Mouse (Mus musculus) stomach, embryonic 16.5 days (tissue): ENCODE data around the gene Padi1. TPM values are rescaled to one million over a fixed set of nuclear protein-coding genes. Genes with fewer than 3 reads are reported as not detected.

Experiments used
- ATAC-seq: fragments of 200-750 bp; cut with Nextera tagmentation; 2 replicates; pipeline ENCODE4 v1.8.0; 2017; ENCODE audit warnings: moderate number of reproducible peaks, moderate TSS enrichment; ENCODE audit not compliant: insufficient read depth, low FRiP score
- H3K27ac ChIP-seq: fragments of 300-500 bp; sonication (generic); 2 replicates; pipeline ENCODE4 v1.5.1; 2014; ENCODE audit warnings: low read length
- H3K27me3 ChIP-seq: fragments of 300-500 bp; sonication (generic); 2 replicates; pipeline ENCODE4 v1.6.1; 2014; ENCODE audit warnings: low read length, control low read depth, mixed read lengths; ENCODE audit not compliant: control insufficient read depth, insufficient read depth
- H3K36me3 ChIP-seq: fragments of 300-500 bp; sonication (generic); 2 replicates; pipeline ENCODE4 v1.6.1; 2014; ENCODE audit warnings: low read length; ENCODE audit not compliant: control insufficient read depth, insufficient read depth
- H3K4me1 ChIP-seq: fragments of 300-500 bp; sonication (generic); 2 replicates; pipeline ENCODE4 v1.6.1; 2014; ENCODE audit warnings: low read length, control low read depth, mixed read lengths; ENCODE audit not compliant: control insufficient read depth, insufficient read depth
- H3K4me2 ChIP-seq: fragments of 300-500 bp; sonication (generic); 2 replicates; pipeline ENCODE4 v1.6.1; 2014; ENCODE audit warnings: low read depth, low read length, mixed read lengths
- H3K4me3 ChIP-seq: fragments of 300-500 bp; sonication (generic); replicated peaks from 2 replicates; pipeline ENCODE4 v1.5.1; 2014; ENCODE audit warnings: mild to moderate bottlenecking, low read length
- H3K9ac ChIP-seq: fragments of 300-500 bp; sonication (generic); 2 replicates; pipeline ENCODE4 v1.6.1; 2014; ENCODE audit warnings: low read length
- H3K9me3 ChIP-seq: fragments of 300-500 bp; sonication (generic); replicated peaks from 2 replicates; pipeline ENCODE4 v1.6.1; 2016; ENCODE audit warnings: low read length, control low read depth; ENCODE audit not compliant: control insufficient read depth
- WGBS: fragments of 180-500 bp; shearing (Covaris S2); extraction: QIAGEN DNeasy Blood & Tissue Kit; methylation state at CpG from one replicate; pipeline ENCODE4 v1.1.7; 2014; 5-methylcytosine and 5-hydroxymethylcytosine counted together
- polyA plus RNA-seq: library from polyadenylated mRNA; unstranded; fragments of >200 nt; fragmentation: Nextera tagmentation; extraction: Ambion mirVana; gene quantifications from 2 replicates; pipeline ENCODE4 v1.2.1, GENCODE M21; 2015

The Padi1 gene
- polyA plus RNA-seq, 1 experiment from 2014 or later = 0.31 TPM

DNA sequence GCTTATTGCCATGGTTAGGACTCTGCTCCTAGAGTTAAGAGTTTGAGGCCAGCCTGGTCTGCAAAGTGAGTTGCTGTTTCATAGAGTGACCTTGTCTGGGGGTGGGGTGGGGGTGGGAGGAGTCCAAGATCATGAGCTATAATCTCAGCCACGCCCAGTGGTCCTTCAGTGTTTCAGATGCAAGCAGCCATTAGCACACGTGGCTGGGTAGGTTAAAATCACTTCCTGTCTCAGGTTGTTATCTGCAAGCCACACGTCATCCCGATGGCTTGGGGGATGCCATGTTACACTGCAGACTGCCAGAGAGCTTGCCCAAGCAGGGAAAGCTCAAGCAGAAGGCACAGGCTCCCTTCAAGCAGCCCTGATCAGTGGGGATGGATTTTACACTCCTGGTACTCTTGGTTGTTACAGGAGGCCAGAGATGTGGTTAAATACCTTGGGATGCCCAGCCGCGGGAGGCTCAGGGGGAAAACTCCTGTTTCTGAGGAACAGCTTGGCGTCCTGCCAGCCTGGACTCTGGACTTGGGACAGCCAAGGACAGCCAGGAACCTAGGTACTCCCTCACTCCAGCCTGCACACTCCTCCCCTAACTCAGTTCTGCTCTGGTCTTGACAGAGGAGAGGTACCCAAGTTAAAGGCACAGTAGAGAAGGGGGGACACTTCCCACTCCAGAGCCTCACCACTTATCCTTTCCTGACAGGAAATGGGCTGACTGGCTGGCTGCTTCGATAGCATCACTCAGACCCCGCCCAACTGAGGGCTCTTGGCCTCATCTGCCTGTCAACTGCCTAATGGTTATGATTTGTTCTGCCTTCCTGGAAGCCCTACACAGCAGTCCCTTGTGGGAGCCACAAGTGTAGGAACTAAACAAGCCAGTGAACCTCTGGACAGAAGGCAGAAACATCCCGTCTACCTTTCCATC is 29.3 kb downstream of the Padi1 start:
- Histone ChIP-seq H3K4me2 (no peak overlapping the region), H3K4me3 (no peak overlapping the region), H3K9me3 (no peaks in the 10 kb centered on the region), H3K4me1 (no peaks in the 10 kb centered on the region), H3K36me3 (no peaks in the 10 kb centered on the region), H3K27ac (no peak overlapping the region), H3K9ac (no peak overlapping the region), H3K27me3 (no peaks in the 10 kb centered on the region)
- no peak for ATAC-seq
- WGBS = 25% methylated on average over 10 of the region's 10 CpGs

DNA sequence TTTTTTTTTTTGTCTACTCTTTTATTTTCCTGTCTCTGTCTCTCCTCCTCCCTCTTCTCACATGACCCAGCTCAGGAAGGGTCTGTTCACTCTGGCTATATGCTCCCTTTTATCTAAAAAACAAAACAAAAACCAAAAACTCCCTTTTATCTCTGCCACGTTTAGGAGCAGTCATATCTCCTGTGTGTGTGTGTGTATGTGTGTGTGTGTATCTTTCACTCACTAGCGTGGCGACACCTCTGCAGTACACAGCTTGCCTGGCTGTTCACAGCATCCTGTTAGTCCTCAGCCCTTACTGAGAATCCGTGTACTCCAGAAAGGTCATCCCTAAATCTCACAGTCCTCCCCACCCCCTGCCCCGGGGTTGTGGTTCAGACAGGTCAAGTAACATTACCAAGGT is 30.1 kb downstream of the Padi1 start:
- no peak overlapping the region for H3K27ac ChIP-seq
- no peak overlapping the region for H3K4me3 ChIP-seq
- no peak overlapping the region for H3K9ac ChIP-seq
- H3K27me3 ChIP-seq = no peaks in the 10 kb centered on the region
- H3K4me1 ChIP-seq = no peaks in the 10 kb centered on the region
- no peaks in the 10 kb centered on the region for H3K9me3 ChIP-seq
- ATAC-seq = no peak
- H3K36me3 ChIP-seq = no peaks in the 10 kb centered on the region
- H3K4me2 ChIP-seq = no peak overlapping the region
- 64% methylated on average over 5 of the region's 5 CpGs for WGBS

DNA sequence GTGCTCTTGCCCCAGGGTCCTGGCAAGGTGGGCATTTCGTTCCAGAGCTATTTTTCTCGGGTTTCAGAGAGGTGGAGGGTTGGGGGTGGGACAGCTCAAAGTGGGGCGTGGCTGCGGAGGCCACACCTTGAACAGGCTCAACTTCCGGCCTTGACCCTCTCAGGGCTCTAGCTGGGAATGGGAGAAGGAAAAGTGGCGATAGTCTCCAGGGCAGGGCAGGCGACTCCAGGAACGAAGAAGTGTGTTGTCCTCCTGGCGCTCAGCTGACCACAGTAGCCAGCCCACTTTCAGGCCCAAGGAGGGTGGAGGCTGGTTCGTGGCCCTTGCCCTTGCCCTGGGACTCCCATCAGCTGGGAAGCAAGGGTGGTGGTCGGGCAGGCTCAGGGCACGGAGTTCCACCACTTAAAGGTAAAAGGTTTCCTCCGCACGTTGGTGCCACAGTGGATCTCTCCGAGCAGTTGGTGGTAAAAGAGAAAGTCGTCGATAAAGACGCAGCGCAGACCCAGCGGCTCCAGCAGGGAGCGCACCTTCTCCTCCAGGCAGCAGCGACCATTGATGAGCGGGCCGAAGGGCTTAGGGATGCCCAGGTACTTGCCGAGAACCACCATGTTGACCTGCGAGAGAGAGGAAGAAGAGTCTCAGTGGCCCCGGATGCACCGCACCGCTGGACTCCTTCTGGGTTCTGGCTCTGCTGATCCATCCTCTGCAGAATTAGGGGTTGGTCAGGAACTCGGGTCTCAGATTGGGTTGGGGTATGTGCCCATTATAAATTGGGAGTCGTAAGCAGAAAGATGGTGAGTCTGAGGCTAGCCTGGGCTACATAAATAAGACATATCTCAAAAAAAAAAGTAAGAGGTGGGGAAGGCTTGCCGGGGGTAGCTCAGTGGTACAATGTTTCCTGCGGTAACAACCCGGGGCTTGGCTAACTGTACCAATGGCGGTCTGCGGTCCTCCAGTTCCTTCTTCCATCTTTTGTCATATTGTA is 31.0 kb downstream of the Padi1 start:
- Histone ChIP-seq H3K36me3 (no peaks in the 10 kb centered on the region), H3K4me3 (peak overlapping the region; percentile 50), H3K4me2 (peak overlapping the region; percentile 72), H3K9ac (peak overlapping the region; percentile 71), H3K4me1 (no peaks in the 10 kb centered on the region), H3K27me3 (no peaks in the 10 kb centered on the region), H3K27ac (no peak overlapping the region), H3K9me3 (no peaks in the 10 kb centered on the region)
- no peak for ATAC-seq
- WGBS = 26% methylated on average over 36 of the region's 36 CpGs

DNA sequence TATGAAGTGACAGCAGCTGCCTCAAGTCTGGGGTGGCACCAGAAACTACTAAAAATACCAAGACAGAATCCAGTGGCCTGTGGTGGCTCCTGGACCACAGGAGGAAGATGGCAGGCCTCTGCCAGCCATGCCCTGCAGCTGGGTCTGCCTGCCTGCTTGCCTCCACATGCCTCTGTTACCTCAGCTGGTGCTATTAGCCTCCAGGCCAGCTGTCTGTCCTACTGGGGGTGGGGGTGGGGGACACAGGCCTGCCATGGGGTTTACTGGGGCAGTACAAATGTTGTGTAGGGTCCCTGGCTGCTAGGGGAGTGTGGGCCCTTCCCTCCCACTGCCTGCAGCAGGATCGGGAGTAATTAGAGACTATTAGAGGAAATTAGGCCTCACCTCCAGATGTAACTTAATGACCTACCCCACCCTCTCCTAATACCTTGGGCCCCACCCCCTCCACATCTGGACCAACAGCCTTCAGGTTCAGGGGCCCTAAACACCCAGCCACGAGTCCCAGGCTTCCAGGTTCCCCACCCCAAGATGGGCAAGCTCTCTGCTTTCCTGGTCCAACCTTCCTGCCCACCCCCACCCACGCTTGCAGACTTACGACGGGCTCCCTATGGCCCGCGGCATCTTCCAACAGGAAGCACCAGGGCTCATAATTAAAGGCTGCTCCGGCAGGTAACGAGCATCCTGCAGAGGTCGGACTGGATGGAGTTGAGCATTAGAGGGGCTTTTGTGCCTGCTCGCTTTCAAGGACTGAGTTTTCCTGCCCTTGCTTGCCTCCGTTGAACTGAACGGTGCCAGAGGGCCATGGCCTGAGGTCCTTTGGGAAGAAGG is 32.0 kb downstream of the Padi1 start:
- H3K9ac ChIP-seq = peak overlapping the region; percentile 71
- H3K27ac ChIP-seq = no peak overlapping the region
- H3K36me3 ChIP-seq = no peaks in the 10 kb centered on the region
- no peaks in the 10 kb centered on the region for H3K4me1 ChIP-seq
- H3K27me3 ChIP-seq = no peaks in the 10 kb centered on the region; the same call in 1 of the 2 replicates
- peak overlapping the region; percentile 50 for H3K4me3 ChIP-seq
- WGBS = 33% methylated on average over 13 of the region's 13 CpGs
- no peak for ATAC-seq
- H3K9me3 ChIP-seq = no peaks in the 10 kb centered on the region
- peak overlapping the region; percentile 72 for H3K4me2 ChIP-seq

DNA sequence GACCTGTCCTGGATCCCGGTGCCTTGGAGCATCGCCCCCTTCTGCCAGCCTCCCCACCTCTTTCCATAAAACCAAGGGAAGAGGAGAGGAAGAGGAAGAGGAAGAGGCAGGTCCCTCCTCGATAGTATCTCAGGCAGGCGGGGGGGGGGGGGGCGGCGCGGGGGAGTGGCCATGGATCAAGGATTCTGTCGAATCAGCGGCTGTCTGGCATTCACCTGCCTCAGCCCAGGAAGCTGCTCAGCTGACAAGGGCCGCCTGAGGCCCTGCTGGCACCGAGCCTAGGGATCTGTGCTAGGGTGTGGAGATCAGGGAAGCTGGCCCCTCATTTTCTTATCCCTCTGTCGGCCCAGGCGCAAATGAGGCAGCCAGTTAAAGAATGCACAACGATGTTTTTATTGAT is 33.0 kb downstream of the Padi1 start:
- no peaks in the 10 kb centered on the region for H3K9me3 ChIP-seq
- no peak overlapping the region for H3K9ac ChIP-seq
- H3K4me1 ChIP-seq = no peaks in the 10 kb centered on the region
- WGBS = 19% methylated on average over 14 of the region's 14 CpGs
- no peak for ATAC-seq
- no peaks in the 10 kb centered on the region; the same call in 1 of the 2 replicates for H3K27me3 ChIP-seq
- H3K4me3 ChIP-seq = no peak overlapping the region
- H3K4me2 ChIP-seq = no peak overlapping the region
- H3K36me3 ChIP-seq = no peaks in the 10 kb centered on the region
- H3K27ac ChIP-seq = no peak overlapping the region

DNA sequence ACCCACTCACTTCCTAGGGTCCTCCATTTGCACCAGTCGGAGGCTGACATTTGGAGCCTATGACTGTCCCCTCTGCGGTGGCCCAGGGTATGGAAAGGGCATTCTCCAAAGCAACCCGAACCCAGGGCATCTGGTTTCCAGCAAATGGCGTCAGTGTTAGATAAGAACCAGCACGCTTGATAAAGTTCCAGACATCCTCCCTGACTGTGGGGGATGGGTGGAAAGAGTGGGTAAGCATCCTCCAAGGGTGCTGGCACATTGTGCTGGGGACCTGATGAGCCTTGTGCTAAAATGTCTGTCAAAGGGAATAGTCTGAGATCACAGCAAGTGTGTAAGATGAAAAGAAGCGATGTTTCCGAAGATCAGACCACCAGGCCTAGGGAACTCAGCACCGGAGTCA is 33.4 kb downstream of the Padi1 start:
- H3K27me3 ChIP-seq = no peaks in the 10 kb centered on the region; the same call in none of the 2 replicates
- no peaks in the 10 kb centered on the region for H3K36me3 ChIP-seq
- no peak overlapping the region for H3K27ac ChIP-seq
- H3K9ac ChIP-seq = no peak overlapping the region
- 49% methylated on average over 8 of the region's 8 CpGs for WGBS
- no peak overlapping the region for H3K4me2 ChIP-seq
- H3K4me1 ChIP-seq = no peaks in the 10 kb centered on the region
- ATAC-seq = no peak
- H3K4me3 ChIP-seq = no peak overlapping the region
- no peaks in the 10 kb centered on the region for H3K9me3 ChIP-seq

DNA sequence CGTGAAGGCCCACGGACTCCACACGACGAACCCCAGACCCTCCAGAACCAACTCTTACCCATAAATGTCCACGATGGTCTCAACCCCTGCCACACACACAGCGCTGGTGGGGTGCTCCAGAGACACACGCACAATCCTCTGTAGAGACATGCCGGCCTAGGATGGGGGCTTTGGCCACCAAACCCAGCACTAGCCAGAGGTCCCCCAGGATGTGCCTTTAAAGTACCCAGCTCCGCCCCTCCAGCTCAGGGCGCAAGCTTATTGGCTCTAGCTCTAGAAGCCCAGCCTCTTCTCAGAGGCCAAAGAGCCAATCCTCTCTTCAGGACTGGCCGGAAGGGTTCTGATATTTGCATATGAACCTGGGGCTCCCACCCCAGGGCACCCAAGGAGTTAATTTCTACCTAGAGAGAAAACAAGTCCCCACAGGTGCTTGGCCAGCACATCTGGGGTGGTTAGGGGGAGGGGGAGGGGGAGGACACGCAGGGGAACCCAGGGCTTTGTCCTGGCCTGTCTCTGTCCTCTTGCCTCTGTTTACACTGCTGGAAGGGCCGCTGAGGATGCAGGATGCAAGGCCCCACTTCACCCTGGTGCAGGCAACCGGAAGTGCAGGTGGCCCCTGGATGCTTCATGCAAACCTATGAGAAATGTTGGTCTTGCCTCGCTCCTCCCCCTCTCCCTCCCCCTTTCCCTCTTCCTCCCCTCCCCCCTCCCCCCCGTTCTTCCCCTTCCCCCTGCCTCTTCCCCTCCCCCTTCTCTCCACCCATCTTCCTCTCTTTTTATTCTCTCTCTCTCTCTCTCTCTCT is 34.9 kb downstream of the Padi1 start, which contains the start of gene Padi3:
Gene Padi3, minus strand, starts transcription at position 191 of the 803 bp plus-strand sequence.
- no peaks in the 10 kb centered on the region for H3K36me3 ChIP-seq
- no peak within 1 kb of the TSS for H3K27ac ChIP-seq
- no peak within 1 kb of the TSS for H3K4me3 ChIP-seq
- H3K4me1 ChIP-seq = no peaks in the 10 kb centered on the region
- no peak within 1 kb of the TSS for H3K9ac ChIP-seq
- WGBS = 61% methylated on average over 16 of the region's 16 CpGs
- H3K27me3 ChIP-seq = no peaks in the 10 kb centered on the region; the same call in none of the 2 replicates
- no peak within 1 kb of the TSS for H3K4me2 ChIP-seq
- no peak for ATAC-seq
- no peaks in the 10 kb centered on the region for H3K9me3 ChIP-seq

DNA sequence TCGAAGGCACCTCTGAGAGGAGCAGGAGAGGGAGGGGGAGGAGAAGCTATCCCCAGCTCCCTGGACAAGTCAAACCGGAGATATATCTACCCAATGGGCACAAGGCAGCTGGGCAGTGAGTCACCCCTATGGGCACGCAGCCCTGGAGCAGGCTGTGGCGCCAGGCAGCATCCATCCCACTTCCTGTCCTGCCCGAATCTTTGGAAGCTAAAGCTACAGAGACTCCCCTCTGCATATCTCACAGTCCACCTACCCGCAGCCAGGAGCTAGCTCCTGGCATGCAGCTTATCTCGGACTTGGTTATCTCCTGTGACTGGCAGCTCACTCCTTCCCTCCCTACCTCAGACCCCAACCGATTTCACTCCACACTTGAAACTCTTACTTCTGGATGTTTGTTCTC is 36.5 kb downstream of the Padi1 start:
- H3K4me3 ChIP-seq = no peak overlapping the region
- H3K9me3 ChIP-seq = no peaks in the 10 kb centered on the region
- H3K4me1 ChIP-seq = no peaks in the 10 kb centered on the region
- no peak for ATAC-seq
- H3K4me2 ChIP-seq = no peak overlapping the region
- WGBS = 63% methylated on average over 8 of the region's 8 CpGs
- no peaks in the 10 kb centered on the region; the same call in none of the 2 replicates for H3K27me3 ChIP-seq
- no peak overlapping the region for H3K9ac ChIP-seq
- H3K36me3 ChIP-seq = no peaks in the 10 kb centered on the region
- H3K27ac ChIP-seq = no peak overlapping the region
